Mouse (Mus musculus) lung, embryonic 14.5 days (tissue): ENCODE results near the gene Tbc1d32. TPM values are rescaled to one million over a fixed set of nuclear protein-coding genes. Genes with fewer than 3 reads are reported as not detected.
"Not testable (repeated sequence)": the region's sequence is repeated elsewhere in the genome, so short reads cannot be mapped to it uniquely, and the experiment has no call there.

ENCODE experiments used
- ATAC-seq: fragments of 200-750 bp; cut with Nextera tagmentation; 2 replicates; pipeline ENCODE4 v1.8.0; 2017; ENCODE audit warnings: mild to moderate bottlenecking, moderate TSS enrichment, moderate library complexity; ENCODE audit not compliant: insufficient read depth
- DNase-seq: peaks from one replicate; pipeline ENCODE4 v3.0.0-alpha.2; 2015
- H3K27ac ChIP-seq: fragments of 300-500 bp; sonication (generic); 2 replicates; pipeline ENCODE4 v1.5.1; 2014; ENCODE audit warnings: low read depth, mild to moderate bottlenecking, moderate library complexity
- H3K27me3 ChIP-seq: fragments of 300-500 bp; sonication (generic); 2 replicates; pipeline ENCODE4 v1.6.1; 2014; ENCODE audit warnings: low read length, control low read depth; ENCODE audit not compliant: insufficient read depth
- H3K36me3 ChIP-seq: fragments of 300-500 bp; sonication (generic); 2 replicates; pipeline ENCODE4 v1.6.1; 2014; ENCODE audit warnings: control low read depth; ENCODE audit not compliant: insufficient read depth
- H3K4me1 ChIP-seq: fragments of 300-500 bp; sonication (generic); 2 replicates; pipeline ENCODE4 v1.6.1; 2014; ENCODE audit warnings: antibody characterized with exemption, control low read depth; ENCODE audit not compliant: insufficient read depth
- H3K4me2 ChIP-seq: fragments of 300-500 bp; sonication (generic); 2 replicates; pipeline ENCODE4 v1.6.1; 2014; ENCODE audit warnings: mild to moderate bottlenecking
- H3K4me3 ChIP-seq: fragments of 300-500 bp; sonication (generic); 2 replicates; pipeline ENCODE4 v1.5.1; 2014; ENCODE audit warnings: low read depth, low read length
- H3K9ac ChIP-seq: fragments of 300-500 bp; sonication (generic); 2 replicates; pipeline ENCODE4 v1.6.1; 2014
- H3K9me3 ChIP-seq: fragments of 300-500 bp; sonication (generic); 2 replicates; pipeline ENCODE4 v1.6.1; 2016; ENCODE audit warnings: low read depth, low read length, control low read depth
- CTCF ChIP-seq: IDR thresholded peaks from 2 replicates; pipeline ENCODE4 v1.5.1; 2016; ENCODE audit warnings: antibody characterized with exemption, low read depth
- WGBS: fragments of 180-500 bp; shearing (Covaris S2); extraction: QIAGEN DNeasy Blood & Tissue Kit; methylation state at CpG from one replicate; pipeline ENCODE4 v1.1.7; 2014; 5-methylcytosine and 5-hydroxymethylcytosine counted together
- polyA plus RNA-seq: library from polyadenylated mRNA; unstranded; fragments of >200 nt; fragmentation: Nextera tagmentation; extraction: Ambion mirVana; gene quantifications from 2 replicates; pipeline ENCODE4 v1.2.1, GENCODE M21; 2014

The Tbc1d32 gene
- polyA plus RNA-seq, 1 experiment from 2014 or later, result 3.7 TPM

GRCm38 (mm10) chr10:56198691-56199090 lies 29.8 kb downstream of the Tbc1d32 start:
- Histone ChIP-seq H3K9me3 (no peaks in the 10 kb centered on the region), H3K9ac (no peak overlapping the region), H3K4me2 (no peak overlapping the region), H3K27ac (no peak overlapping the region), H3K4me3 (no peak overlapping the region), H3K4me1 (no peaks in the 10 kb centered on the region), H3K36me3 (no peaks in the 10 kb centered on the region), H3K27me3 (no peaks in the 10 kb centered on the region)
- ATAC-seq, result no peak
- 75% methylated on average over 3 of the region's 3 CpGs for WGBS
- TF ChIP-seq CTCF, result no peak
- DNase-seq, result no peak

GRCm38 (mm10) chr10:56194310-56194709 lies 34.2 kb downstream of the Tbc1d32 start:
- H3K36me3 ChIP-seq, result no peaks in the 10 kb centered on the region
- no peak for ATAC-seq
- H3K4me3 ChIP-seq, result no peak overlapping the region
- H3K27me3 ChIP-seq, result no peaks in the 10 kb centered on the region
- no peak overlapping the region for H3K4me2 ChIP-seq
- no peaks in the 10 kb centered on the region for H3K9me3 ChIP-seq
- 78% methylated on average over 7 of the region's 7 CpGs for WGBS
- no peak overlapping the region for H3K9ac ChIP-seq
- no peaks in the 10 kb centered on the region for H3K4me1 ChIP-seq
- no peak for DNase-seq
- no peak for TF ChIP-seq CTCF
- no peak overlapping the region for H3K27ac ChIP-seq

GRCm38 (mm10) chr10:56181727-56182126 lies 46.8 kb downstream of the Tbc1d32 start:
- no peak for TF ChIP-seq CTCF
- H3K27me3 ChIP-seq, result no peaks in the 10 kb centered on the region
- no peaks in the 10 kb centered on the region for H3K4me1 ChIP-seq
- no peak overlapping the region for H3K9ac ChIP-seq
- H3K4me2 ChIP-seq, result no peak overlapping the region
- ATAC-seq (no peak), DNase-seq (no peak)
- 97% methylated on average over 1 of the region's 1 CpGs for WGBS
- no peak overlapping the region for H3K27ac ChIP-seq
- H3K4me3 ChIP-seq, result no peak overlapping the region
- H3K9me3 ChIP-seq, result no peaks in the 10 kb centered on the region
- no peaks in the 10 kb centered on the region for H3K36me3 ChIP-seq

- Histone ChIP-seq H3K27ac (no peak overlapping the region), H3K4me3 (no peak overlapping the region), H3K27me3 (no peaks in the 10 kb centered on the region), H3K36me3 (peaks cover 4% of the 10 kb centered on the region; the same call in 1 of the 2 replicates), H3K4me2 (no peak overlapping the region), H3K9ac (no peak overlapping the region), H3K4me1 (no peaks in the 10 kb centered on the region), H3K9me3 (no peaks in the 10 kb centered on the region)
- ATAC-seq (no peak), DNase-seq (no peak)
- 55% methylated on average over 5 of the region's 5 CpGs for WGBS
- TF ChIP-seq CTCF, result no peak
These were observed 55.3 kb downstream of the Tbc1d32 start for GRCm38 (mm10) chr10:56173184-56173583.

GRCm38 (mm10) chr10:56167721-56168120 lies 60.8 kb downstream of the Tbc1d32 start:
- H3K9ac ChIP-seq, DNase-seq, H3K4me3 ChIP-seq, H3K27ac ChIP-seq, H3K9me3 ChIP-seq, H3K27me3 ChIP-seq, ATAC-seq, H3K4me2 ChIP-seq, H3K36me3 ChIP-seq, H3K4me1 ChIP-seq: not testable (repeated sequence)

- Histone ChIP-seq H3K9ac (no peak overlapping the region), H3K9me3 (no peaks in the 10 kb centered on the region), H3K4me1 (no peaks in the 10 kb centered on the region), H3K27me3 (no peaks in the 10 kb centered on the region), H3K4me2 (no peak overlapping the region), H3K4me3 (no peak overlapping the region), H3K36me3 (peaks cover 4% of the 10 kb centered on the region; the same call in 1 of the 2 replicates), H3K27ac (no peak overlapping the region)
- ATAC-seq, result no peak
- WGBS, result 82% methylated on average over 4 of the region's 4 CpGs
- no peak for DNase-seq
- no peak for TF ChIP-seq CTCF
These were observed 62.7 kb downstream of the Tbc1d32 start for GRCm38 (mm10) chr10:56165758-56166157.

- 72% methylated on average over 3 of the region's 3 CpGs for WGBS
- Histone ChIP-seq H3K9me3 (no peaks in the 10 kb centered on the region), H3K4me2 (no peak overlapping the region), H3K36me3 (no peaks in the 10 kb centered on the region), H3K9ac (no peak overlapping the region), H3K27me3 (no peaks in the 10 kb centered on the region), H3K27ac (no peak overlapping the region), H3K4me3 (no peak overlapping the region), H3K4me1 (no peaks in the 10 kb centered on the region)
- ATAC-seq (no peak), DNase-seq (no peak)
- no peak for TF ChIP-seq CTCF
These were observed 64.1 kb downstream of the Tbc1d32 start for GRCm38 (mm10) chr10:56164411-56164810.

- H3K27ac ChIP-seq, result no peak overlapping the region
- TF ChIP-seq CTCF, result no peak
- no peaks in the 10 kb centered on the region for H3K36me3 ChIP-seq
- H3K4me3 ChIP-seq, result no peak overlapping the region
- ATAC-seq (no peak), DNase-seq (no peak)
- no peaks in the 10 kb centered on the region for H3K4me1 ChIP-seq
- H3K9ac ChIP-seq, result no peak overlapping the region
- no peak overlapping the region for H3K4me2 ChIP-seq
- WGBS, result 90% methylated on average over 2 of the region's 2 CpGs
- H3K9me3 ChIP-seq, result no peaks in the 10 kb centered on the region
- no peaks in the 10 kb centered on the region for H3K27me3 ChIP-seq
These were observed 69.7 kb downstream of the Tbc1d32 start for GRCm38 (mm10) chr10:56158748-56159147.
